Mouse (Mus musculus) ES-E14 (cell line): ENCODE measurements around the gene Dnajb5. TPM values are rescaled to one million over a fixed set of nuclear protein-coding genes. Genes with fewer than 3 reads are reported as not detected.

ENCODE experiments used
- DNase-seq: peaks from one replicate; pipeline ENCODE4 v3.0.0-alpha.2; 2013; ENCODE audit warnings: low read depth, low spot score
- H3K27ac ChIP-seq: 2 replicates; pipeline ENCODE4 v1.5.1; 2012; ENCODE audit warnings: low read depth, mild to moderate bottlenecking, low read length, moderate library complexity, mixed read lengths; ENCODE audit not compliant: poor library complexity, insufficient read depth, severe bottlenecking
- H3K36me3 ChIP-seq: 2 replicates; pipeline ENCODE4 v1.6.1; 2012; ENCODE audit warnings: mild to moderate bottlenecking, low read length, moderate library complexity, mixed read lengths; ENCODE audit not compliant: control insufficient read depth, poor library complexity, insufficient read depth, severe bottlenecking
- H3K4me1 ChIP-seq, 2 experiments: fragments of 150-350 bp in 1 of 2; sonication (generic) in 1 of 2; 2 replicates each; pipeline ENCODE4 v1.6.1; 2012; ENCODE audit warnings: low read length in 2 of 2, mild to moderate bottlenecking in 1 of 2, mixed read lengths in 1 of 2; ENCODE audit not compliant: control insufficient read depth in 2 of 2, insufficient read depth in 2 of 2, poor library complexity in 1 of 2
- H3K4me3 ChIP-seq, 2 experiments: fragments of 150-350 bp in 1 of 2; sonication (generic) in 1 of 2; 2 replicates each; pipeline ENCODE4 v1.5.1; 2012; ENCODE audit warnings: low read length in 2 of 2, low read depth in 1 of 2, mild to moderate bottlenecking in 1 of 2, mixed read lengths in 1 of 2; ENCODE audit not compliant: insufficient read depth in 1 of 2, poor library complexity in 1 of 2, severe bottlenecking in 1 of 2
- H3K9ac ChIP-seq: 2 replicates; pipeline ENCODE4 v1.6.1; 2012; ENCODE audit warnings: low read depth, mild to moderate bottlenecking, low read length, mixed read lengths; ENCODE audit not compliant: poor library complexity, insufficient read depth, severe bottlenecking
- H3K9me3 ChIP-seq: fragments of 150-350 bp; sonication (generic); 2 replicates; pipeline ENCODE4 v1.6.1; 2012; ENCODE audit warnings: low read depth, mild to moderate bottlenecking, low read length; ENCODE audit not compliant: control insufficient read depth, insufficient read depth
- CHD2 ChIP-seq: IDR thresholded peaks from 2 replicates; pipeline ENCODE4 v1.6.1; 2014; ENCODE audit warnings: mild to moderate bottlenecking, low read depth, low read length, inconsistent platforms
- HCFC1 ChIP-seq: IDR thresholded peaks from 2 replicates; pipeline ENCODE4 v1.6.1; 2012; ENCODE audit warnings: low read length, inconsistent platforms, borderline replicate concordance; ENCODE audit not compliant: insufficient read depth
- MAFK ChIP-seq: IDR thresholded peaks from 2 replicates; pipeline ENCODE4 v1.6.1; 2014; ENCODE audit warnings: mild to moderate bottlenecking, low read depth, low read length, inconsistent platforms; ENCODE audit not compliant: insufficient read depth
- ZC3H11A ChIP-seq: IDR thresholded peaks from 2 replicates; pipeline ENCODE4 v1.6.1; 2012; ENCODE audit warnings: low read depth, mild to moderate bottlenecking, inconsistent platforms, low read length, borderline replicate concordance
- ZNF384 ChIP-seq: IDR thresholded peaks from 2 replicates; pipeline ENCODE4 v1.6.1; 2012; ENCODE audit warnings: low read depth, low read length, inconsistent platforms
- in situ Hi-C, 2 experiments: fragments of 600-800 bp; cut with MboI; formaldehyde crosslinking; loops; one replicate each; pipeline ENCODE4 v1.15.1; 2025; ENCODE audit warnings: low sequenced_read_pairs in 2 of 2, inconsistent platforms in 1 of 2; ENCODE audit not compliant: unreplicated experiment in 2 of 2
- total RNA-seq: library from RNA; depleted of rRNA; stranded (reverse); fragments of 300-350 nt; gene quantifications from 2 replicates; pipeline ENCODE4 v1.2.3, GENCODE M21; 2012; rRNA removed

Gene Dnajb5
- total RNA-seq = 11.8 and 13.3 TPM in 2 replicates

DNA sequence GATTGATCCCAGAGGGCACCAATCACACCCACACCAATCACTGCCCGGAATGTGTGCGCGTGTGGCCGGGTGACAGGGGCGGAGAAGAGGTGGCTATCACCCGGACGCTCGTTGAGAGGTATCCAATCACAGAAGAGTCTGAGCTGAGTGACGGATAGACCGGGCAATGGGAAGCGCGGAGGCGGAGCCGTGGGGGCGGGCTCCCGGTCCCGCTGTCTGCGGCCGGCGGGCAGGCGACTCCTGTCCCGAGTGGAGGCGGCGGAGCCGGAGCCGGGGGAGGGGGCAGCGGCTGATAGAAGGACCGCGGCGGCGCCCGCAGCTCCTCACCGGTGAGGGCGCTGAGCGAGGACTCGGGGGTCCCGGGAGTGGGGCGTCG lies at the start of gene Dnajb5:
Gene Dnajb5 (plus strand): TSS at position 139 of the 376 bp plus-strand sequence.
- no peaks in the 10 kb centered on the region for H3K9me3 ChIP-seq
- peak within 1 kb of the TSS; percentile 83 to 96 for H3K4me3 ChIP-seq
- in situ Hi-C loops = no loop called here
- H3K9ac ChIP-seq = peak within 1 kb of the TSS; percentile 85
- peak; percentile 94 for DNase-seq
- H3K27ac ChIP-seq = peak within 1 kb of the TSS; percentile 79
- peak; percentile 87 for TF ChIP-seq CHD2
- TF ChIP-seq ZNF384 = no peak
- no peak for TF ChIP-seq MAFK
- H3K4me1 ChIP-seq = peaks cover 6 to 17% of the 10 kb centered on the region in 2 experiments; a peak in 3 of 4 replicates
- no peaks in the 10 kb centered on the region for H3K36me3 ChIP-seq

DNA sequence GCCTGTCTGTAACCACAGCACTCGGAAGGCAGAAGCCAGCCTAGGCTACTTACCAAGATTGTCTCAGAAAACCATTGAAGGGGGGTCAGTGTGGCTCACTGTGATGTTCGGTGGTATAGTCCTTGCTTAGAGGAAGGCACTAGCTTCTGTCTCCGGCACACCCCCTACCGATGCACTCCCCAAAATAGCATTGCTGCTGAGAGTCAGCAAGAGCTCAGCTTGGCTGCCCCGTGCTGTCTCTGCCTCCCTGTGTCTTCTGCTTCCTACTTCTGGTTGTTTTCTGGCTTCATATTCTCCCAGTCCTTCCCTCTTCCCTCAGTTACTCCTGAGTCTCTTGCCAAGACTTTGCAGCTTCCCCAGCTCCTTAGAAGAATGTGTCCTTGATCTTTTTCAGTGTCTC lies 48.7 kb upstream of the Dnajb5 start:
- in situ Hi-C loops = no loop called here
- Histone ChIP-seq H3K27ac (no peak overlapping the region), H3K9me3 (no peaks in the 10 kb centered on the region), H3K36me3 (no peaks in the 10 kb centered on the region), H3K4me3 (no peak overlapping the region), H3K9ac (no peak overlapping the region), H3K4me1 (peaks cover 0 to 6% of the 10 kb centered on the region in 2 experiments; a peak in 2 of 4 replicates)
- no peak for DNase-seq
- TF ChIP-seq ZNF384 = no peak
- TF ChIP-seq HCFC1 = no peak
- TF ChIP-seq MAFK = no peak
- no peak for TF ChIP-seq CHD2
- TF ChIP-seq ZC3H11A = no peak

DNA sequence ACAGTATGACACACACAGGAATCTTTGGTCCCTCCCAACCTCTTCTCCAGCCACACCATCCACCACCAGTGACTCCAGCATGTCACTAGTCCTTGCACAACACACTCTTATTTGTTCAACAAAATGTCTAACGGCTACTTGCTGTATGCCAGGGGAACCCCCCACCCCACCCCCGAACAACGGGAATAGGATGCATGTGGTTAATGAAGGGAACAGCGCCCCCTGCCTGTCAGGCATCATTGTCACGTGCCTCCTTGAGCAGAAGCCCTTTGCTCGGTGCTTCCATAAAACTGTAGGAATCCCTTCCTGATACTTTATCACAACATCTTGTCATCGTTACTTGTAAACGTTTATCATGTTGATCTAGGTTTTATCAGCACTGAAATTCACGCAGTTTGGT lies 47.4 kb upstream of the Dnajb5 start:
- Histone ChIP-seq H3K36me3 (no peaks in the 10 kb centered on the region), H3K4me3 (no peak overlapping the region), H3K27ac (no peak overlapping the region), H3K9me3 (no peaks in the 10 kb centered on the region), H3K9ac (no peak overlapping the region), H3K4me1 (peaks cover 0 to 6% of the 10 kb centered on the region in 2 experiments; a peak in 2 of 4 replicates)
- in situ Hi-C loops = no loop called here
- peak; percentile 53 for DNase-seq
- TF ChIP-seq HCFC1 (no peak), CHD2 (no peak), MAFK (no peak), ZNF384 (no peak), ZC3H11A (no peak; the same call in 1 of the 2 replicates)

DNA sequence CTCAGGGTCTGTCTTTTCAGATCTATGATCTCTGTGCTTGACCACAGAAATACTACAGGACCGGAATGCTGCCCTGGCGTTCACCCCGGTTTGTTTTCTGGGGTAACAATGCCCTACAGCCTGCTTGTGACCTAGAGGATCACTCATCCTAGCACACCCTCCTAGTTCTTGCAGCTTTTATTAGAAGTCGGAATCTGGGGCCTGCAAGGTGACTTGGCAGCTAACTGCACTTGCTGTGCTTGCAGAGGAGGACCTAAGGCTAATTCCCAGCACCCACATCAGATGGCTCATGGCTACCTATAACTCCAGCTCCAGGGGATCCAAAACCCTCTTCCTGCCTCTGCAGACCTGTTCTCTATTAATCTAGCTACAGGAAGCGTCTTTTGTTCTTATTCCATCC lies 46.9 kb upstream of the Dnajb5 start:
- H3K27ac ChIP-seq = no peak overlapping the region
- no peak for DNase-seq
- in situ Hi-C loops = no loop called here
- no peaks in the 10 kb centered on the region for H3K36me3 ChIP-seq
- no peak overlapping the region for H3K4me3 ChIP-seq
- no peak for TF ChIP-seq ZC3H11A
- no peak for TF ChIP-seq HCFC1
- TF ChIP-seq CHD2 = no peak
- TF ChIP-seq ZNF384 = no peak
- no peak for TF ChIP-seq MAFK
- H3K9ac ChIP-seq = no peak overlapping the region
- peaks cover 0 to 6% of the 10 kb centered on the region in 2 experiments; a peak in 2 of 4 replicates for H3K4me1 ChIP-seq
- H3K9me3 ChIP-seq = no peaks in the 10 kb centered on the region

DNA sequence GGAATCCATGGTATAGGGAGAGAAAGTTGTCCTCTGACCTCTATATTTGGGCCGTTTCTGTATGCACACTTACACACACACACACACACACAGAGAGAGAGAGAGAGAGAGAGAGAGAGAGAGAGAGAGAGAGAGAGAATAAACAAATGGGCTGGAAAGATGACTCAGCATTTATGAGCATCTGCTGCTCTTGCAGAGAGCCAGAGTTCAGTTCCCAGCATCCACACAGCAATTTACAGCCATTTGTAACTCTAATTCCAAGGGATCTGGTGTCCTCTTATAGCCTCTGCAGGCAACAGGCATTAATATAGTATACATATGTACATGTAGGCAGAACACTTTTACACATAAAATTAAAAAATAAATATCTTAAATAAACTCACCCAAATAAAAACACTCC lies 45.7 kb upstream of the Dnajb5 start:
- in situ Hi-C loops = no loop called here
- TF ChIP-seq ZNF384 = no peak
- TF ChIP-seq ZC3H11A = no peak
- peak; percentile 69 for TF ChIP-seq MAFK
- TF ChIP-seq HCFC1 = no peak
- no peak for TF ChIP-seq CHD2
- Histone ChIP-seq H3K9ac (no peak overlapping the region), H3K4me3 (no peak overlapping the region), H3K27ac (no peak overlapping the region), H3K4me1 (peaks cover 0 to 4% of the 10 kb centered on the region in 2 experiments; a peak in 2 of 4 replicates), H3K9me3 (no peaks in the 10 kb centered on the region), H3K36me3 (no peaks in the 10 kb centered on the region)
- DNase-seq = no peak
